Mouse (Mus musculus) neural tube, embryonic 11.5 days (tissue): ENCODE measurements around the gene Olfr632. TPM values are rescaled to one million over a fixed set of nuclear protein-coding genes. Genes with fewer than 3 reads are reported as not detected.
"Not testable (repeated sequence)": the region's sequence is repeated elsewhere in the genome, so short reads cannot be mapped to it uniquely, and the experiment has no call there.

Source experiments
- ATAC-seq: fragments of 200-750 bp; cut with Nextera tagmentation; 2 replicates; pipeline ENCODE4 v1.8.0; 2017; ENCODE audit warnings: moderate number of reproducible peaks, mild to moderate bottlenecking, moderate TSS enrichment, moderate library complexity; ENCODE audit not compliant: insufficient read depth, low FRiP score, low TSS enrichment
- DNase-seq: peaks from one replicate; pipeline ENCODE4 v3.0.0-alpha.2; 2015; ENCODE audit warnings: low spot score
- H3K27ac ChIP-seq: fragments of 300-500 bp; sonication (generic); 2 replicates; pipeline ENCODE4 v1.5.1; 2014; ENCODE audit warnings: low read depth, mild to moderate bottlenecking, low read length
- H3K27me3 ChIP-seq: fragments of 300-500 bp; sonication (generic); 2 replicates; pipeline ENCODE4 v1.6.1; 2014; ENCODE audit warnings: mild to moderate bottlenecking, low read length, mixed read lengths; ENCODE audit not compliant: control insufficient read depth, insufficient read depth
- H3K36me3 ChIP-seq: fragments of 300-500 bp; sonication (generic); 2 replicates; pipeline ENCODE4 v1.6.1; 2014; ENCODE audit warnings: mild to moderate bottlenecking, low read length, moderate library complexity, mixed read lengths; ENCODE audit not compliant: control insufficient read depth, insufficient read depth
- H3K4me1 ChIP-seq: fragments of 300-500 bp; sonication (generic); 2 replicates; pipeline ENCODE4 v1.6.1; 2014; ENCODE audit warnings: low read length, mixed read lengths; ENCODE audit not compliant: control insufficient read depth, insufficient read depth
- H3K4me2 ChIP-seq: fragments of 300-500 bp; sonication (generic); 2 replicates; pipeline ENCODE4 v1.6.1; 2014; ENCODE audit warnings: low read depth, mild to moderate bottlenecking, moderate library complexity
- H3K4me3 ChIP-seq: fragments of 300-500 bp; sonication (generic); 2 replicates; pipeline ENCODE4 v1.5.1; 2014; ENCODE audit warnings: low read depth, low read length
- H3K9ac ChIP-seq: fragments of 300-500 bp; sonication (generic); 2 replicates; pipeline ENCODE4 v1.6.1; 2014; ENCODE audit warnings: mild to moderate bottlenecking, low read length
- H3K9me3 ChIP-seq: fragments of 300-500 bp; sonication (generic); 2 replicates; pipeline ENCODE4 v1.6.1; 2016; ENCODE audit warnings: low read length; ENCODE audit not compliant: control insufficient read depth
- WGBS: fragments of 180-500 bp; shearing (Covaris S2); extraction: QIAGEN DNeasy Blood & Tissue Kit; methylation state at CpG from one replicate; pipeline ENCODE4 v1.1.7; 2014; 5-methylcytosine and 5-hydroxymethylcytosine counted together
- polyA plus RNA-seq: library from polyadenylated mRNA; unstranded; fragments of >200 nt; fragmentation: Nextera tagmentation; extraction: Ambion mirVana; gene quantifications from 2 replicates; pipeline ENCODE4 v1.2.1, GENCODE M21; 2014

Olfr632 gene
- polyA plus RNA-seq, 1 experiment from 2014 or later = not detected

DNA sequence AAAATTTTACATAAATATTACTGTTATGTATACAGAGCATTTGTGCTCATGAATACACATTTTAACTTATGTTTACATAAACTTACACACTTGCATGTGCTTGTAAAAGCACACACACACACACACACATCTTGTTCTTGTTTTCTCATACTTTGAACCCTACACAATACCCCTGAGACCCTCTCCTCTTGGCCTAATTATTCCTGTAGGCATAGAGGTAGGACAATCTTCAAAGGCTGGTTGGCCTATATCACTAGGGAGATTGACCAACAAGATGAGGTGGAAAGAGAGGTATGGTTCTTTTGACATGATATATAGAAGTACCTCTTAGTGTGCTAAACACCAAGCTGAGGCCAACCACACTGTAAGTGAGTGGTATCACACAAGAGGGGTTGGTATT lies 10.0 kb downstream of the Olfr632 start, which contains the start of gene Olfr633:
Gene Olfr633, plus strand, starts transcription at position 301 of the 400 bp plus-strand sequence.
- Histone ChIP-seq H3K4me3 (no peak within 1 kb of the TSS), H3K9ac (no peak within 1 kb of the TSS), H3K36me3 (no peaks in the 10 kb centered on the region), H3K4me2 (no peak within 1 kb of the TSS), H3K27me3 (no peaks in the 10 kb centered on the region), H3K9me3 (no peaks in the 10 kb centered on the region), H3K27ac (no peak within 1 kb of the TSS), H3K4me1 (no peaks in the 10 kb centered on the region)
- DNase-seq = no peak
- ATAC-seq = no peak

DNA sequence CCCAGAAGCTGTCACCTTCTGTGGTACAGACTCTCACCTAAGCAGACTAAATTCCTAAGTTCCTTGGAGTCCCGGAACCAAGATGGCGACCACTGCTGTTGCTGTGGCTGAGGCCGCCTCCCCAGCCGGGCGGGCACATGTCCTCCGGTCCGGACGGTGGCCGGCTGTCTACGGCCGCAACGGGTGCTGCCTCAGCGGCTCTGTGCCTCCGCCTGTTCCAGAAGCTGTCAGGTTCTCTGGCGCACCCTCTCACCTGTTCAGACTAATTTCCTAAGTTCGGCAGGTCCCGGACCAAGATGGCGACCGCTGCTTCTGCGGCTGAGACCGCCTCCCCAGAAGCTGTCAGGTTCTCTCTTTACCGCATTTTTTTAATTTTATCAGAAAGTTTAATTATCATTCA lies 32.7 kb downstream of the Olfr632 start:
- H3K9me3 ChIP-seq, H3K27ac ChIP-seq, DNase-seq, H3K4me1 ChIP-seq, H3K27me3 ChIP-seq, H3K36me3 ChIP-seq, ATAC-seq, H3K4me2 ChIP-seq, H3K4me3 ChIP-seq, H3K9ac ChIP-seq: not testable (repeated sequence)
- 97% methylated on average over 22 of the region's 22 CpGs for WGBS

DNA sequence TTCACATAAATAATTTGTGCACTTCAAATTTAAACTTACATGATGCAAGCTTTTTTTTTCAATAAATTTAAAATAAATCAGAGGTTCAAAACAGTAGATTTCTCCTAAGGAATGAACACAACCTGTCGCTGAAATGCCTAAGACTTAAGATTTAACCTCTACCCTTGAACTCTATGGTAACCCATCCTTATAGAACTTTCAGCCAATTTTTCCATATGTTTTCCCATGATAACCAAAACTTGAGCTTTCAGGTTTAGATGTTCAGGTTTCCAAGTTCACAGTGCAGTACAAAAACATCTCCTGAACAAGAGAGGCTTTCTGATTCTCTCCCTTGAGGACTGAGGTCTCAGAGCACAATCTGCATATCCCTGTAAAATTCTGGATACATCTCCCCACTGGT lies 36.7 kb downstream of the Olfr632 start, which contains the start of gene Olfr635:
Gene Olfr635, plus strand, starts transcription at position 301 of the 400 bp plus-strand sequence.
- no peaks in the 10 kb centered on the region for H3K36me3 ChIP-seq
- no peaks in the 10 kb centered on the region for H3K27me3 ChIP-seq
- no peaks in the 10 kb centered on the region for H3K4me1 ChIP-seq
- no peak for ATAC-seq
- H3K9me3 ChIP-seq = no peaks in the 10 kb centered on the region
- H3K4me2 ChIP-seq = no peak within 1 kb of the TSS
- H3K4me3 ChIP-seq = no peak within 1 kb of the TSS
- no peak within 1 kb of the TSS for H3K9ac ChIP-seq
- H3K27ac ChIP-seq = no peak within 1 kb of the TSS
- no peak for DNase-seq
- WGBS = 81% methylated on average over 1 of the region's 1 CpGs

DNA sequence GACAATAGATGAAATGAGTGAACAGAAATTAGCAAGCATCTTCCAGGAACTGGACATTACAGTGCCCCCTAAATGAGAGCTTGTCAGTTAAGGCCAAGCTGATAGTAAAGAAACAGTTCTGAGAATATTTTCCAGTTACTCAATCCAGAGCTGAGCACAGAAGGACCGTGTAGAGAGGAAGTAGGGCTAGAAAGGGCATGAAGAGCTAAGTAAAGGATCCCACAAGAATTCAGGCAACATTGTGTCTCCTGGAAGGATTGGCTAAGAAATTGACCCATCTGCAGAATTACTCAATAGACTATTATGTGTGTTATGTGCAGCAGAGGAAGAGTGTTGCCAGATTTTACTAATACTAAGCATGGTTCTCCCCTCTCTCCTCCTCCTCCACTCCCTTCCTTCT lies 37.6 kb downstream of the Olfr632 start:
- no peaks in the 10 kb centered on the region for H3K9me3 ChIP-seq
- 69% methylated on average over 1 of the region's 1 CpGs for WGBS
- H3K9ac ChIP-seq = no peak overlapping the region
- H3K27me3 ChIP-seq = no peaks in the 10 kb centered on the region
- no peak overlapping the region for H3K4me3 ChIP-seq
- no peak overlapping the region for H3K4me2 ChIP-seq
- H3K36me3 ChIP-seq = no peaks in the 10 kb centered on the region
- no peaks in the 10 kb centered on the region for H3K4me1 ChIP-seq
- DNase-seq (no peak), ATAC-seq (no peak)
- no peak overlapping the region for H3K27ac ChIP-seq

Other genes with a start within 250 kb of the Olfr632 start
- gene Olfr243, start 219.7 kb upstream of the Olfr632 start, polyA plus RNA-seq = not detected in 2 replicates
- not detected in 2 replicates for gene Olfr628, start 204.0 kb upstream of the Olfr632 start, polyA plus RNA-seq
- gene Olfr629, start 189.4 kb upstream of the Olfr632 start, polyA plus RNA-seq = not detected in 2 replicates
- gene Olfr630, start 177.0 kb upstream of the Olfr632 start, polyA plus RNA-seq = not detected in 2 replicates
- not detected in 2 replicates for gene Olfr69, start 162.8 kb upstream of the Olfr632 start, polyA plus RNA-seq
- not detected in 2 replicates for gene Olfr68, start 154.6 kb upstream of the Olfr632 start, polyA plus RNA-seq
- gene Olfr67, start 142.5 kb upstream of the Olfr632 start, polyA plus RNA-seq = not detected in 2 replicates
- 601 and 630 TPM in 2 replicates for gene Hbb-bt, start 120.4 kb upstream of the Olfr632 start, polyA plus RNA-seq
- gene Hbb-bs, start 106.3 kb upstream of the Olfr632 start, polyA plus RNA-seq = 191 and 252 TPM in 2 replicates
- not detected in 2 replicates for gene Hbb-bh2, start 93.8 kb upstream of the Olfr632 start, polyA plus RNA-seq
- 2,034 and 2,085 TPM in 2 replicates for gene Hbb-bh1, start 91.2 kb upstream of the Olfr632 start, polyA plus RNA-seq
- 8,929 and 9,080 TPM in 2 replicates for gene Hbb-y, start 81.1 kb upstream of the Olfr632 start, polyA plus RNA-seq
- not detected in 2 replicates for gene Olfr66, start 48.1 kb upstream of the Olfr632 start, polyA plus RNA-seq
- not detected in 2 replicates for gene Olfr64, start 39.9 kb upstream of the Olfr632 start, polyA plus RNA-seq
- not detected in 2 replicates for gene Olfr65, start 30.9 kb upstream of the Olfr632 start, polyA plus RNA-seq
- not detected in 2 replicates for gene Olfr631, start 5.5 kb upstream of the Olfr632 start, polyA plus RNA-seq
- gene Olfr633, start 10.1 kb downstream of the Olfr632 start, polyA plus RNA-seq = not detected in 2 replicates
- not detected in 2 replicates for gene Olfr635, start 36.8 kb downstream of the Olfr632 start, polyA plus RNA-seq
- gene Olfr638, start 64.4 kb downstream of the Olfr632 start, polyA plus RNA-seq = not detected in 2 replicates
- not detected in 2 replicates for gene Olfr639, start 83.0 kb downstream of the Olfr632 start, polyA plus RNA-seq
- not detected in 2 replicates for gene Olfr640, start 91.2 kb downstream of the Olfr632 start, polyA plus RNA-seq
- gene Olfr641, start 101.1 kb downstream of the Olfr632 start, polyA plus RNA-seq = not detected in 2 replicates
- gene Olfr642, start 118.3 kb downstream of the Olfr632 start, polyA plus RNA-seq = not detected in 2 replicates
- gene 4930516K23Rik, start 127.1 kb downstream of the Olfr632 start, polyA plus RNA-seq = not detected in 2 replicates
- not detected in 2 replicates for gene Olfr644, start 137.5 kb downstream of the Olfr632 start, polyA plus RNA-seq
- not detected in 2 replicates for gene Olfr645, start 151.1 kb downstream of the Olfr632 start, polyA plus RNA-seq
- not detected in 2 replicates for gene Olfr646, start 170.5 kb downstream of the Olfr632 start, polyA plus RNA-seq
- gene Ubqln5, start 195.5 kb downstream of the Olfr632 start, polyA plus RNA-seq = not detected in 2 replicates
- not detected in 2 replicates for gene Olfr643, start 203.1 kb downstream of the Olfr632 start, polyA plus RNA-seq
- not detected in 2 replicates for gene Ubqln3, start 208.9 kb downstream of the Olfr632 start, polyA plus RNA-seq
- not detected in 2 replicates for gene Ubqlnl, start 216.2 kb downstream of the Olfr632 start, polyA plus RNA-seq
- 0.11 TPM in 1 of 2 replicates, not detected in the other for gene Olfm5, start 230.5 kb downstream of the Olfr632 start, polyA plus RNA-seq
- gene Olfr648, start 249.0 kb downstream of the Olfr632 start, polyA plus RNA-seq = 0.16 and 0.17 TPM in 2 replicates